Mouse (Mus musculus) large intestine, adult 2 months (tissue): ENCODE measurements at regions not wholly inside any gene's neighbourhood (a gene's known extent, or its start where the extent isn't known, plus 50 kb on each side); places are given as distances from the start of the nearest gene placed in this dataset.
"Not testable (repeated sequence)": the region's sequence is repeated elsewhere in the genome, so short reads cannot be mapped to it uniquely, and the experiment has no call there.

ENCODE experiments used
- DNase-seq: peaks from one replicate; pipeline ENCODE4 v3.0.0-alpha.2; 2012; ENCODE audit warnings: low read depth, low spot score
- WGBS: fragments of 180-500 bp; shearing (Covaris S2); methylation state at CpG from one replicate; pipeline ENCODE4 v1.1.7; 2018; 5-methylcytosine and 5-hydroxymethylcytosine counted together

DNA sequence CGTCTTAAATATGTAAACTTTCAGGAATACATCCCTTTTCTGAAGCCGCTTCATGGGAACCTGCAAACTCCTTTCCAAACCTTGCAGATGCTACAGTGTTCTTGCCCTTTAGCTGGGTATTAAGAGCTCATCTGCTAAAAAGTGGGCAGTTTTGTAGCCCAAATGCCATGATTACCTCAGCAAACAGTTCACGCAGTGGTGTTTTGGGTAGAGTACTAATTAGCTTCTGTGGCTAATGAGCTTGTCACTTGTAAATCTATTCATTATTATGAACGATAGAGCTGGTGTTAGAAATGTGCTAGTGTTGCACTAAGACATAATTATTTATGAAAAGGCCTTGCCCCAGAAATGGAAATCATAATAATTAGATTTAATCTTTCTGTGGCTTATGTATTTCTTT lies 506.1 kb upstream of the Ccng1 start:
- 82% methylated on average over 4 of the region's 4 CpGs for WGBS
- DNase-seq: no peak

- 38% methylated on average over 18 of the region's 18 CpGs for WGBS
- DNase-seq: peak; percentile 2
Observed at GRCm38 (mm10) chr11:41259915-41260619, 505.0 kb upstream of the Ccng1 start.

GRCm38 (mm10) chr11:41214501-41214900 lies 459.4 kb upstream of the Ccng1 start:
- WGBS: 29% methylated on average over 3 of the region's 3 CpGs

GRCm38 (mm10) chr11:41202228-41202627 lies 447.1 kb upstream of the Ccng1 start:
- no peak for DNase-seq
- WGBS: 95% methylated on average over 1 of the region's 1 CpGs

More at GRCm38 (mm10) chr11:41214501-41214900, 459.4 kb upstream of the Ccng1 start:
- not testable (repeated sequence) for DNase-seq

- WGBS: 69% methylated on average over 3 of the region's 3 CpGs
- no peak for DNase-seq
Observed at GRCm38 (mm10) chr11:41193981-41194380, 438.9 kb upstream of the Ccng1 start.

- WGBS: 81% methylated on average over 2 of the region's 2 CpGs
- DNase-seq: no peak
Observed at GRCm38 (mm10) chr11:41160492-41161175, 405.5 kb upstream of the Ccng1 start.

DNA sequence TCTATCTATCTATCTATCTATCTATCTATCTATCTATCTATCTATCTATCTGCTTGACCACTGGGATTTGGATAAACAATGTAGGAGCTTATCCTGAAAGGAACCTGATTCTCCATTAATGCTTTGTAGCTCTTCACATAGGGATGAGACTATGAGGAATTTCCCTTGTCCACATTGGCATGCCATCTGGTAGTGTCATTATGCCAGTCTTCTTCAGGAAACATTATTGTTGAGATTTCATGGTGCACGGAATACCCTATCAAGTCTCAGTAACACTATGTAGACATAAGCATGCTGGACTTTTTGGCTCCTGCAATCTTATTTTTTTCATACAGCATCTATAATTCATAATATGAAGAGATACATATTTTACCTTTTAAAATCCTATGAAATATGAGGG lies 404.8 kb upstream of the Ccng1 start:
- WGBS: 82% methylated on average over 1 of the region's 1 CpGs

DNA sequence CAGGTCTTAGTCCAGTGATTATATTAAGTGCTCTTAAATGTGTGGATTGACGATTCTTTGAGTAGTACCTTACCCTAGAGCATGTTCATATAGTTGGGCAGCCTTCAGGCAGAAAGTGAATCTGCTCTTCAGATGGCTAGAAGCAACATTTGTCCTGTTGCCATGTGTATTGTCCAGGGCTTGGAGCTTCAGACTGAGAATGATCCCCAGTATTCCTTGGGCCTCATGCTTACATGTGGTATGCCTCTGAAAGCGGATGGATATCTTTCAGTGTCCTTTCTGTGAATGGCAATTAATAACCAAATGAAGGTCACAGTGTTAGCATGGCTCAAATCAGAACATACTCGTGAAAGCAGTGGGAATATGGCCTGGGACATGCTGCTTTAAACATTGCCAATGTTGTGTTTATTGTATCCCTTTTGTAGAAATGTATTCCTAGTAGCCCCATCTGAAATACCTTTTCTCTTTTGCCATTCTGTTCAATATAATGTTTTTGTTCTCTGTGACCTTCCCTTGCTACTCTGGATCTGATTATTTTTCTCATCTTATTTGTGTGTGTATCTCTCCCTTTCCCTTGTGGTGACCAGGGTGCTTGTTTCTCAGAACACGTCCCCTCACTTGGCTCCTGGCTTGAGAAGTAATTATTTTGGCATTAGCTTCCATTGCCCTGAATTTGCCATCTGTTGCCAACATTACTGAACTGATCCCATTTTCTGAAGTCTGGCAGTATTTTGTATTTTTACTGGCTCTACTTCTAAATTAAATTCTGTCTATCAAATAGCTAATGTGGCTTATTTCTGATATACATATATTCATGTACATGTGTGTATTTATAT lies 403.9 kb upstream of the Ccng1 start:
- WGBS: 59% methylated on average over 4 of the region's 4 CpGs
- DNase-seq: no peak

More for the DNA sequence above, 404.8 kb upstream of the Ccng1 start:
- DNase-seq: no peak

DNA sequence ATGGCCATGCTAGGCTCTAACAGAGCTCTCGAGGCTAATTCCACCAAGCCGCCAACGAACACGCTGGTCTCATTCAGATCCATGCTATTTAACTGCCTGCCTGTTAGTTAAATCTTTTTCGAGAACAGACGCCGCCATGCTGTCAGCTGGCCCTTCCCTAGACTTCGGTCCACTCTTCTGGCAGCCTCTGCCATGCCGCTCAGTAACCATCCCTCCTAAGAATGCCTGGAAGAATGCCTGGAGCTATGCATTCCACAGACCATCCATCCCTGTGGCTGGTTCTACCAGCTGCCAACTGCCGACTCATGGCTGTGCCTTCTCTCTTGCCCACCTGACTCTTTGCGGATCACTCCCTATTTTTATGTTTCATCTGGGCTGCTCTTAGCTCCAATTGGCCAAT lies 402.2 kb upstream of the Ccng1 start:
- 91% methylated on average over 11 of the region's 11 CpGs for WGBS

More for the DNA sequence above, 402.2 kb upstream of the Ccng1 start:
- DNase-seq: no peak
